Mouse (Mus musculus) lung, embryonic 14.5 days (tissue): ENCODE results near the gene Bbs9. TPM values are rescaled to one million over a fixed set of nuclear protein-coding genes. Genes with fewer than 3 reads are reported as not detected.

Source experiments
- ATAC-seq: fragments of 200-750 bp; cut with Nextera tagmentation; 2 replicates; pipeline ENCODE4 v1.8.0; 2017; ENCODE audit warnings: mild to moderate bottlenecking, moderate TSS enrichment, moderate library complexity; ENCODE audit not compliant: insufficient read depth
- DNase-seq: peaks from one replicate; pipeline ENCODE4 v3.0.0-alpha.2; 2015
- H3K27ac ChIP-seq: fragments of 300-500 bp; sonication (generic); 2 replicates; pipeline ENCODE4 v1.5.1; 2014; ENCODE audit warnings: low read depth, mild to moderate bottlenecking, moderate library complexity
- H3K27me3 ChIP-seq: fragments of 300-500 bp; sonication (generic); 2 replicates; pipeline ENCODE4 v1.6.1; 2014; ENCODE audit warnings: low read length, control low read depth; ENCODE audit not compliant: insufficient read depth
- H3K36me3 ChIP-seq: fragments of 300-500 bp; sonication (generic); 2 replicates; pipeline ENCODE4 v1.6.1; 2014; ENCODE audit warnings: control low read depth; ENCODE audit not compliant: insufficient read depth
- H3K4me1 ChIP-seq: fragments of 300-500 bp; sonication (generic); 2 replicates; pipeline ENCODE4 v1.6.1; 2014; ENCODE audit warnings: antibody characterized with exemption, control low read depth; ENCODE audit not compliant: insufficient read depth
- H3K4me2 ChIP-seq: fragments of 300-500 bp; sonication (generic); 2 replicates; pipeline ENCODE4 v1.6.1; 2014; ENCODE audit warnings: mild to moderate bottlenecking
- H3K4me3 ChIP-seq: fragments of 300-500 bp; sonication (generic); 2 replicates; pipeline ENCODE4 v1.5.1; 2014; ENCODE audit warnings: low read depth, low read length
- H3K9ac ChIP-seq: fragments of 300-500 bp; sonication (generic); 2 replicates; pipeline ENCODE4 v1.6.1; 2014
- H3K9me3 ChIP-seq: fragments of 300-500 bp; sonication (generic); 2 replicates; pipeline ENCODE4 v1.6.1; 2016; ENCODE audit warnings: low read depth, low read length, control low read depth
- CTCF ChIP-seq: IDR thresholded peaks from 2 replicates; pipeline ENCODE4 v1.5.1; 2016; ENCODE audit warnings: antibody characterized with exemption, low read depth
- WGBS: fragments of 180-500 bp; shearing (Covaris S2); extraction: QIAGEN DNeasy Blood & Tissue Kit; methylation state at CpG from one replicate; pipeline ENCODE4 v1.1.7; 2014; 5-methylcytosine and 5-hydroxymethylcytosine counted together
- polyA plus RNA-seq: library from polyadenylated mRNA; unstranded; fragments of >200 nt; fragmentation: Nextera tagmentation; extraction: Ambion mirVana; gene quantifications from 2 replicates; pipeline ENCODE4 v1.2.1, GENCODE M21; 2014

Bbs9 gene
- polyA plus RNA-seq, 1 experiment from 2014 or later = 17.1 TPM

- H3K27ac ChIP-seq = no peak overlapping the region
- ATAC-seq = no peak
- 78% methylated on average over 2 of the region's 2 CpGs for WGBS
These were observed 336.4 kb downstream of the Bbs9 start for GRCm38 (mm10) chr9:22811931-22812330.

GRCm38 (mm10) chr9:22814407-22815092, 339.0 kb downstream of the Bbs9 start:
- 46% methylated on average over 9 of the region's 9 CpGs for WGBS
- Histone ChIP-seq H3K9ac (no peak overlapping the region), H3K4me3 (no peak overlapping the region), H3K27me3 (no peaks in the 10 kb centered on the region), H3K9me3 (no peaks in the 10 kb centered on the region), H3K4me2 (no peak overlapping the region), H3K27ac (peak overlapping the region; percentile 15; the same call in 1 of the 2 replicates), H3K4me1 (0 out of 2 replicates have a peak, but pooled peaks cover 6% of the 10 kb centered on the region), H3K36me3 (no peaks in the 10 kb centered on the region)
- TF ChIP-seq CTCF = no peak
- ATAC-seq (0 out of 2 replicates have a peak, but pooled peaks have one; percentile 35), DNase-seq (no peak)

More at GRCm38 (mm10) chr9:22811931-22812330, 336.4 kb downstream of the Bbs9 start:
- Histone ChIP-seq H3K27me3 (no peaks in the 10 kb centered on the region), H3K4me1 (0 out of 2 replicates have a peak, but pooled peaks cover 6% of the 10 kb centered on the region), H3K4me3 (no peak overlapping the region), H3K4me2 (no peak overlapping the region), H3K9me3 (no peaks in the 10 kb centered on the region), H3K9ac (no peak overlapping the region), H3K36me3 (no peaks in the 10 kb centered on the region)
- TF ChIP-seq CTCF = no peak
- no peak for DNase-seq

- DNase-seq (no peak), ATAC-seq (0 out of 2 replicates have a peak, but pooled peaks have one; percentile 24)
- H3K4me1 ChIP-seq = 0 out of 2 replicates have a peak, but pooled peaks cover 6% of the 10 kb centered on the region
- no peak overlapping the region for H3K4me2 ChIP-seq
- H3K4me3 ChIP-seq = no peak overlapping the region
- 36% methylated on average over 7 of the region's 7 CpGs for WGBS
- no peaks in the 10 kb centered on the region for H3K36me3 ChIP-seq
- H3K9ac ChIP-seq = no peak overlapping the region
- TF ChIP-seq CTCF = no peak
- H3K27ac ChIP-seq = peak overlapping the region; percentile 15; the same call in 1 of the 2 replicates
- H3K27me3 ChIP-seq = no peaks in the 10 kb centered on the region
- no peaks in the 10 kb centered on the region for H3K9me3 ChIP-seq
These were observed 339.6 kb downstream of the Bbs9 start for GRCm38 (mm10) chr9:22815093-22815458.

GRCm38 (mm10) chr9:22819539-22819938, 344.0 kb downstream of the Bbs9 start:
- ATAC-seq = no peak
- DNase-seq = no peak
- Histone ChIP-seq H3K9ac (no peak overlapping the region), H3K9me3 (no peaks in the 10 kb centered on the region), H3K4me1 (peaks cover 13% of the 10 kb centered on the region; the same call in 1 of the 2 replicates), H3K27ac (no peak overlapping the region; the same call in 1 of the 2 replicates), H3K36me3 (no peaks in the 10 kb centered on the region), H3K4me3 (no peak overlapping the region), H3K27me3 (no peaks in the 10 kb centered on the region), H3K4me2 (no peak overlapping the region)
- TF ChIP-seq CTCF = no peak
- WGBS = 75% methylated on average over 6 of the region's 6 CpGs

- ATAC-seq (peak; percentile 86), DNase-seq (peak; percentile 82)
- Histone ChIP-seq H3K4me1 (peaks cover 8% of the 10 kb centered on the region; the same call in 1 of the 2 replicates), H3K4me2 (no peak overlapping the region), H3K4me3 (no peak overlapping the region), H3K36me3 (no peaks in the 10 kb centered on the region), H3K27me3 (no peaks in the 10 kb centered on the region), H3K9ac (no peak overlapping the region), H3K27ac (peak overlapping the region; percentile 6), H3K9me3 (no peaks in the 10 kb centered on the region)
- TF ChIP-seq CTCF = no peak
- 10% methylated on average over 6 of the region's 6 CpGs for WGBS
These were observed 345.2 kb downstream of the Bbs9 start for GRCm38 (mm10) chr9:22820646-22821185.

- 42% methylated on average over 5 of the region's 5 CpGs for WGBS
These were observed 347.3 kb downstream of the Bbs9 start for GRCm38 (mm10) chr9:22822770-22823169.

GRCm38 (mm10) chr9:22823856-22824255, 348.3 kb downstream of the Bbs9 start:
- H3K27me3 ChIP-seq = no peaks in the 10 kb centered on the region
- WGBS = 54% methylated on average over 3 of the region's 3 CpGs
- H3K4me2 ChIP-seq = no peak overlapping the region
- H3K9ac ChIP-seq = no peak overlapping the region
- H3K27ac ChIP-seq = no peak overlapping the region
- H3K9me3 ChIP-seq = no peaks in the 10 kb centered on the region
- H3K36me3 ChIP-seq = no peaks in the 10 kb centered on the region
- H3K4me1 ChIP-seq = peaks cover 8% of the 10 kb centered on the region; the same call in 1 of the 2 replicates
- ATAC-seq (no peak), DNase-seq (no peak)
- no peak for TF ChIP-seq CTCF
- no peak overlapping the region for H3K4me3 ChIP-seq

More at GRCm38 (mm10) chr9:22822770-22823169, 347.3 kb downstream of the Bbs9 start:
- Histone ChIP-seq H3K4me1 (peaks cover 8% of the 10 kb centered on the region; the same call in 1 of the 2 replicates), H3K27ac (no peak overlapping the region), H3K36me3 (no peaks in the 10 kb centered on the region), H3K27me3 (no peaks in the 10 kb centered on the region), H3K9ac (no peak overlapping the region), H3K4me3 (no peak overlapping the region), H3K4me2 (no peak overlapping the region), H3K9me3 (no peaks in the 10 kb centered on the region)
- DNase-seq = no peak
- no peak for TF ChIP-seq CTCF
- ATAC-seq = no peak
